In the genomic region with DNA sequence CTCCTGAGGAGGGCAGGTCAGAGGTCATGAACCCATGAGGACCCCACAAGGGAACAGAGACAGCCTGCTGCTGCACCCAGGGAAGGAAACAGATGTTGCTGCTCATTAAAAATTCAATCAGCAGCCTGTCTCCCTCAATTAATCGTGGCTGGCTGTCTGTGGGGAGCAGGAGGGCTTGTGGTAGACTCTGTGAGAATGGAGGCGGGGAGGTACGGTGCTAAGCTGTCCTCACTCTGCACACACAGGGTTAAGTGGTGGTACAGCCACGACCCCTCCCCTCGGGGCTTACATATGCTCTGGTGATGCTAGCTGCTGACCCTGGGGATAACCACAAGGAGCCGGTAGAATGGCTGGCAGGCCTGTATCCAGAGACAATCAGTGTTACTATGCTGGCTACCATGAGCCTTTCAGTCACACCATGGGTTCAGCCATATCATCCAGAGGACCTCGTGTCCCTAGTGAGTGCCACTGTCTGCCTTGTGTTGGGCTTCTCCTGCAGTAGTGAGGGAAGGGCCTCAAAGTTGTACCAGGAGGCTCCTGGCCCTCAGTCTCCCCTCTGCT, we compare ENCODE assay signal across 9 mouse cellular contexts. TPM values are rescaled to one million over a fixed set of nuclear protein-coding genes. Genes with fewer than 3 reads are reported as not detected.
DNase-seq lines count a peak whose midpoint lies in the region; ATAC-seq and TF ChIP-seq lines count a peak whose summit lies in the region.
"Had no signal": no experiment of that assay in that cellular context is flagged by ENCODE, and none has a peak within 500 bp of the region (broad histone marks: within the 10 kb centered on the region; RNA-seq: fewer than 3 reads in every experiment).

No protein-coding gene starts in this region.

- no peak for ATAC-seq in midbrain, postnatal 0 days (ENCODE audit: low FRiP score)
- ATAC-seq in forebrain, embryonic 11.5 days (replicated peaks; ENCODE audit: low FRiP score), result peak; percentile 40
- ATAC-seq in liver, embryonic 12.5 days, result no peak

- no peaks in the 10 kb centered on the region for H3K27me3 ChIP-seq in midbrain, embryonic 10.5 days (ENCODE audit: low read depth, poor library complexity, severe bottlenecking)
- no peaks in the 10 kb centered on the region for H3K27me3 ChIP-seq in midbrain, postnatal 0 days (ENCODE audit: insufficient read depth, low read length)
- no peaks in the 10 kb centered on the region for H3K27me3 ChIP-seq in forebrain, embryonic 11.5 days (ENCODE audit: control insufficient read depth, insufficient read depth, low read length)
- H3K27me3 ChIP-seq in liver, embryonic 12.5 days (replicated peaks), result no peaks in the 10 kb centered on the region
- H3K27me3 ChIP-seq: Patski had no signal

- no peak overlapping the region for H3K4me2 ChIP-seq in midbrain, postnatal 0 days (ENCODE audit: low read depth, low read length, poor library complexity, severe bottlenecking)
- H3K4me2 ChIP-seq in forebrain, embryonic 11.5 days (ENCODE audit: low read depth, low read length, severe bottlenecking), result no peak overlapping the region
- H3K4me2 ChIP-seq in liver, embryonic 12.5 days, result no peak overlapping the region

- H3K9ac ChIP-seq in midbrain, postnatal 0 days (replicated peaks; ENCODE audit: low read length, poor library complexity, severe bottlenecking), result no peak overlapping the region
- peak overlapping the region; percentile 20; the same call in 1 of the 2 replicates for H3K9ac ChIP-seq in forebrain, embryonic 11.5 days (ENCODE audit: low read length)
- no peak overlapping the region for H3K9ac ChIP-seq in liver, embryonic 12.5 days

- H3K4me3 ChIP-seq in midbrain, embryonic 10.5 days, result no peak overlapping the region
- H3K4me3 ChIP-seq in midbrain, postnatal 0 days (ENCODE audit: low read depth, low read length), result no peak overlapping the region
- no peak overlapping the region for H3K4me3 ChIP-seq in forebrain, embryonic 11.5 days (ENCODE audit: low read depth, low read length)
- H3K4me3 ChIP-seq in liver, embryonic 12.5 days, result no peak overlapping the region

- DNase-seq in midbrain, embryonic 10.5 days (ENCODE audit: low spot score), result peak; percentile 49
- no peak for DNase-seq in midbrain, postnatal 0 days (ENCODE audit: low spot score)
- DNase-seq in forebrain, embryonic 11.5 days (ENCODE audit: low spot score), result no peak
- no peak for DNase-seq in adrenal gland, postnatal 36 days
- DNase-seq in lung, postnatal 4 days, result no peak
- DNase-seq in kidney, postnatal 4 days, result no peak
- DNase-seq: gastrocnemius, postnatal 14 days had no signal

- peaks cover 65% of the 10 kb centered on the region for H3K36me3 ChIP-seq in midbrain, embryonic 10.5 days
- peaks cover 37% of the 10 kb centered on the region for H3K36me3 ChIP-seq in midbrain, postnatal 0 days (ENCODE audit: insufficient read depth, low read length)
- peaks cover 16% of the 10 kb centered on the region for H3K36me3 ChIP-seq in forebrain, embryonic 11.5 days (ENCODE audit: control insufficient read depth, insufficient read depth, low read length)
- peaks cover 99% of the 10 kb centered on the region for H3K36me3 ChIP-seq in liver, embryonic 12.5 days

- WGBS in midbrain, embryonic 10.5 days, result 21% methylated on average over 7 of the region's 7 CpGs
- 22% methylated on average over 7 of the region's 7 CpGs for WGBS in midbrain, postnatal 0 days
- 9% methylated on average over 7 of the region's 7 CpGs for WGBS in forebrain, embryonic 11.5 days
- WGBS in liver, embryonic 12.5 days (ENCODE audit: insufficient replicate concordance), result 73% methylated on average over 7 of the region's 7 CpGs

- TF ChIP-seq CTCF in midbrain, postnatal 0 days (IDR thresholded peaks at IDR 0.05), result no peak

- no peaks in the 10 kb centered on the region for H3K9me3 ChIP-seq in midbrain, embryonic 10.5 days (replicated peaks)
- no peaks in the 10 kb centered on the region for H3K9me3 ChIP-seq in midbrain, postnatal 0 days (ENCODE audit: low read length)
- no peaks in the 10 kb centered on the region for H3K9me3 ChIP-seq in forebrain, embryonic 11.5 days (ENCODE audit: control insufficient read depth, low read length)
- H3K9me3 ChIP-seq in liver, embryonic 12.5 days (replicated peaks), result no peaks in the 10 kb centered on the region

- H3K27ac ChIP-seq in midbrain, embryonic 10.5 days (replicated peaks), result peak overlapping the region; percentile 79
- H3K27ac ChIP-seq in midbrain, postnatal 0 days (ENCODE audit: low read depth, low read length), result no peak overlapping the region
- peak overlapping the region; percentile 66 for H3K27ac ChIP-seq in forebrain, embryonic 11.5 days (ENCODE audit: low read depth, low read length)
- H3K27ac ChIP-seq in liver, embryonic 12.5 days, result peak overlapping the region; percentile 29; the same call in 1 of the 2 replicates

- H3K4me1 ChIP-seq in midbrain, embryonic 10.5 days, result peaks cover 89% of the 10 kb centered on the region
- peaks cover 25% of the 10 kb centered on the region for H3K4me1 ChIP-seq in midbrain, postnatal 0 days (ENCODE audit: insufficient read depth, low read length)
- peaks cover 53% of the 10 kb centered on the region for H3K4me1 ChIP-seq in forebrain, embryonic 11.5 days (replicated peaks; ENCODE audit: control insufficient read depth, insufficient read depth, low read length)
- H3K4me1 ChIP-seq in liver, embryonic 12.5 days, result peaks cover 71% of the 10 kb centered on the region

RNA-seq across cellular contexts. Expression of a gene that starts 23.9 kb away (rescaled TPM):
- polyA plus RNA-seq in midbrain, embryonic 10.5 days (2016; fragmentation: Nextera tagmentation; extraction: Ambion mirVana), result 162 and 192 TPM in 2 replicates
- total RNA-seq in midbrain, postnatal 0 days (2014; rRNA removed), result 5.8 and 18.1 TPM in 2 replicates
- polyA plus RNA-seq in midbrain, postnatal 0 days (2015; fragmentation: Nextera tagmentation; extraction: Ambion mirVana), result 8.4 and 11.3 TPM in 2 replicates
- polyA plus RNA-seq in forebrain, embryonic 11.5 days (2014; fragmentation: Nextera tagmentation; extraction: Ambion mirVana), result 105 and 115 TPM in 2 replicates
- polyA plus RNA-seq in liver, embryonic 12.5 days (2016; fragmentation: Nextera tagmentation; extraction: Ambion mirVana), result 77.5 and 81.2 TPM in 2 replicates
- total RNA-seq in adrenal gland, postnatal 36 days (2021), result 10 to 100 TPM in 1 of 2 experiments, 1 to 10 TPM in 1; 6.3 to 11.0 TPM
